Mouse (Mus musculus): Measurements from ENCODE around the gene Cxcl14. TPM values are rescaled to one million over a fixed set of nuclear protein-coding genes. Genes with fewer than 3 reads are reported as not detected.

Cxcl14 gene
- total and polyA plus RNA-seq, 3 experiments: not detected

DNA sequence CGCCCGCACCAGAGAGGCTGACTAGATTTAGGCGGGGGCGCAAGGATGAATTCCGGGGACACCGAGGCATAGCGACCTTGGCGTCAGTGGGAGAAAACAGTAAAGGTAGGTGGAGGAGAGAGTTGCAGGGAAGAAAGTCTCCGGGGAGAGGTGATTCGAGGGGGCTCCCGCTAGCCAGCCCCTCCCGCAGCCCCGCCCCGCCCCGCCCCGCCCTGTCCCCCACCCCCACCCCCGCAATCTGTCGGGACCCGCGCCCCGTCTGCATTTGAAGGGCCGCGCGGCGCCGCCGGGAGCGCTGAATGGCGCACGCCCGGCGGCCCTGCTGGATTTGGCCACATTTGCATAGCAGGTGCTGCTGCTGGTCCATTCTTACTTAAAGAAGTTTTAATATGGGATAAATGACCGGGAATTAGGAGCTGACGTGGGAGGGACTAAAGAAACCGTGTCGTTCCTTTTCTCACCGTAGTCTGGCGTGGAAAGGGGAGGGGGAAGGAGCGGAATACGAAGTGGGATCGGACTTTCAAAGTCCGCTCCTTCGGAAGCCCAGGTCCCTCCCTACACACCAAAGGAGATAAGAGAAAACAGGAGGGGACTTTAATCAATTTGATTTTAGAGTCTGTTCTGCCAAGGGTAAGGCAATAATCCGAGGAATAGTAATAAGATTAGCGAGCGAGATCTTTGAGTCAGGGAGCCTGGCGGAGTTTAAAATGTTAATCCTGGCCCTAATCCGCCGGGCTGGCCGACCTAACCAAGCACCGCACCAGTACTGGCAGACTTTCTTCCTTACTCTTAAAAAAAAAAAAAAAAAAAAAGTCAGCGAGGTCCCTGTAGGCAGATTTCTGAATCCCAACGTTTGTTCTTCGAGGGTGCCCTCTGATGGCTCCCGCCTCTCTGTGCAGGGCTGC is 37.1 kb downstream of the Cxcl14 start:
- no peak for DNase-seq (ENCODE audit: extremely low read depth)
- TF ChIP-seq ZNF384 (IDR thresholded peaks at IDR 0.05; ENCODE audit: low read depth, low read length) (peak; percentile 83), RAD21 (IDR thresholded peaks at IDR 0.05; ENCODE audit: low read depth, low read length) (peak; percentile 28), CTCF (conservative IDR thresholded peaks at IDR 0.05 in 1 of 2, IDR thresholded peaks at IDR 0.05 in 1 of 2; ENCODE audit: low read depth in 2 of 2, low read length in 2 of 2) (peak in 1 of 2 experiments; percentile 47; a peak in 2 of 4 replicates), BHLHE40 (IDR thresholded peaks at IDR 0.05; ENCODE audit: low read depth, low read length) (no peak), MXI1 (IDR thresholded peaks at IDR 0.05; ENCODE audit: low read depth, low read length) (no peak), SMC3 (IDR thresholded peaks at IDR 0.05; ENCODE audit: low read depth, low read length) (peak; percentile 34; the same call in 1 of the 2 replicates)
- H3K27me3 ChIP-seq (replicated peaks): peaks cover 24% of the 10 kb centered on the region
- no peaks in the 10 kb centered on the region for H3K79me2 ChIP-seq (replicated peaks; ENCODE audit: control insufficient read depth, extremely low read depth, insufficient read depth, poor library complexity, severe bottlenecking)
- peaks cover 4% of the 10 kb centered on the region for H3K9me3 ChIP-seq (replicated peaks; ENCODE audit: low read length)
- H3K36me3 ChIP-seq (replicated peaks in 1 of 2; ENCODE audit: control insufficient read depth in 1 of 2, insufficient read depth in 1 of 2, low read length in 1 of 2): no peaks in the 10 kb centered on the region
- dilution Hi-C loops (cut with MboI; ENCODE audit: extremely low pct_ligation_motif_present, extremely low pct_unique_long_range_greater_than_20kb, low sequenced_read_pairs) (no loop called here), in situ Hi-C loops (cut with MboI; ENCODE audit: low pct_ligation_motif_present, low pct_unique_long_range_greater_than_20kb, low sequenced_read_pairs) (no loop called here)
- peaks cover 6 to 11% of the 10 kb centered on the region in 2 experiments; a peak in 2 of 4 replicates for H3K4me1 ChIP-seq (ENCODE audit: control insufficient read depth in 1 of 2, insufficient read depth in 2 of 2)
- H3K4me2 ChIP-seq (ENCODE audit: insufficient read depth, low read depth, poor library complexity, severe bottlenecking): no peak overlapping the region
- no peak overlapping the region for H3K4me3 ChIP-seq (replicated peaks in 1 of 3; ENCODE audit: low read depth in 2 of 3, low read length in 2 of 3, poor library complexity in 1 of 3)
- no peak overlapping the region for H3K27ac ChIP-seq (ENCODE audit: insufficient read depth, low read depth)
- H3K9ac ChIP-seq (ENCODE audit: insufficient read depth, low read depth): no peak overlapping the region

DNA sequence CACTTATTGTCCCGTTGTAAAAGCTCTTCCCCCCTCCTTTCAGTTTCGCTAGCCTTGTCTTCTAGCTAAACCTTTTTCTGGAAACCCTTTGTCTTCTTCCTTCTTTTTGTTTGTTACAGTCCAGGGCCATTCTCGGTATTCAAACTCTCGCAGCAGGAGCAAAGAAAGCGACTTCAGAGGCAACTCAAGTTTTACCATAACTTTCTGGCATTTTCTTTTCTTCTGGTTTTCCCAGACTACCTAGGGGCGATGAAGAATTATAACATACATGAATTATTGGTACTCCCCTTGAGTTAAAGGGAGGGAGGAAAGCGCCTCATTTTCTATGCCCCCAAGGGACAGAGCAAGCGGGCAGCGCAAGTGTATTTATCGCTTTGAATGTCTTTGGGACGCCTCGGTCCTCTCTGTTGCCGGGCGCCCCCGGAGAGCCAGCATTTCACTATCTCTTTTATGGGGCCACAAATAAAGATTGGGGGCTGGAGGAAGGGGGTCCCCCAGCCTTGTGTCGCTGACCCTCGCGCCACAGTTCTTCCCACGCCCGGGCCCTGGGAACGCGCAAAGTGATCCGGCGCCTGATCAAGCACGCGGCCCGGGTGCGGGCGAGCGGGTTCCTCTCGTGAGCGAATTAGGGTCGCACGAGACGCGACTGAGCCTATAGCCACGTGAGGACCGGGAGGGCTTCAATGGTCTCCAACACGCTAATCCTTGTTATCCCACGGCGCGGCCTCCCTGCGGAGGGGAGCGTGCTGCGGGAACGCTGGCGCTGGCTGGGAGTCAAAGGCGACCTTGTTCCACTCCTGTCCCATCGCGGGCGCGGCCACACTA is 37.9 kb downstream of the Cxcl14 start:
- Histone ChIP-seq H3K9me3 (replicated peaks; ENCODE audit: low read length) (peaks cover 4% of the 10 kb centered on the region), H3K4me2 (ENCODE audit: insufficient read depth, low read depth, poor library complexity, severe bottlenecking) (no peak overlapping the region), H3K36me3 (replicated peaks in 1 of 2; ENCODE audit: control insufficient read depth in 1 of 2, insufficient read depth in 1 of 2, low read length in 1 of 2) (no peaks in the 10 kb centered on the region), H3K4me1 (ENCODE audit: control insufficient read depth in 1 of 2, insufficient read depth in 2 of 2) (peaks cover 6 to 11% of the 10 kb centered on the region in 2 experiments; a peak in 2 of 4 replicates), H3K9ac (ENCODE audit: insufficient read depth, low read depth) (no peak overlapping the region), H3K27me3 (replicated peaks) (peaks cover 33% of the 10 kb centered on the region), H3K27ac (ENCODE audit: insufficient read depth, low read depth) (no peak overlapping the region), H3K4me3 (replicated peaks in 1 of 3; ENCODE audit: low read depth in 2 of 3, low read length in 2 of 3, poor library complexity in 1 of 3) (no peak overlapping the region), H3K79me2 (replicated peaks; ENCODE audit: control insufficient read depth, extremely low read depth, insufficient read depth, poor library complexity, severe bottlenecking) (no peaks in the 10 kb centered on the region)
- no peak for TF ChIP-seq ZKSCAN1 (IDR thresholded peaks at IDR 0.05; ENCODE audit: borderline replicate concordance, low read depth, low read length)
- no peak for TF ChIP-seq USF1 (IDR thresholded peaks at IDR 0.05; ENCODE audit: low read depth, low read length)
- TF ChIP-seq CHD2 (IDR thresholded peaks at IDR 0.05; ENCODE audit: low read length): no peak
- no peak for TF ChIP-seq ZNF384 (IDR thresholded peaks at IDR 0.05; ENCODE audit: low read depth, low read length)
- no peak for TF ChIP-seq ETS1 (conservative IDR thresholded peaks at IDR 0.05; ENCODE audit: low read depth, low read length)
- TF ChIP-seq ELF1 (IDR thresholded peaks at IDR 0.05; ENCODE audit: low read depth, low read length): no peak
- TF ChIP-seq HCFC1 (IDR thresholded peaks at IDR 0.05; ENCODE audit: low read depth, low read length): no peak
- TF ChIP-seq MYC (IDR thresholded peaks at IDR 0.05; ENCODE audit: low read depth, low read length): no peak
- no peak for TF ChIP-seq NRF1 (IDR thresholded peaks at IDR 0.05; ENCODE audit: low read depth, low read length)
- TF ChIP-seq IRF4 (IDR thresholded peaks at IDR 0.05; ENCODE audit: low read depth, low read length): no peak
- no peak for TF ChIP-seq UBTF (IDR thresholded peaks at IDR 0.05; ENCODE audit: low read depth, low read length)
- no peak for TF ChIP-seq E2F4 (IDR thresholded peaks at IDR 0.05; ENCODE audit: insufficient replicate concordance, low read depth, low read length)
- TF ChIP-seq BHLHE40 (IDR thresholded peaks at IDR 0.05; ENCODE audit: low read depth, low read length): no peak
- TF ChIP-seq NELFE (IDR thresholded peaks at IDR 0.05; ENCODE audit: low read depth, low read length): no peak
- TF ChIP-seq SIN3A (IDR thresholded peaks at IDR 0.05; ENCODE audit: low read length): no peak
- in situ Hi-C loops (cut with MboI; ENCODE audit: low pct_ligation_motif_present, low pct_unique_long_range_greater_than_20kb, low sequenced_read_pairs) (no loop called here), dilution Hi-C loops (cut with MboI; ENCODE audit: extremely low pct_ligation_motif_present, extremely low pct_unique_long_range_greater_than_20kb, low sequenced_read_pairs) (no loop called here)
- DNase-seq (ENCODE audit: extremely low read depth): no peak

All from CH12.LX (cell line).